Mouse (Mus musculus) cerebellum, postnatal 10 days (tissue): ENCODE measurements around the gene Chrm3.

Experiments
- DNase-seq, 2 experiments: peaks; one replicate each; pipeline ENCODE4 v3.0.0; 2021; ENCODE audit warnings: mixed read lengths in 2 of 2

Chrm3 gene

DNA sequence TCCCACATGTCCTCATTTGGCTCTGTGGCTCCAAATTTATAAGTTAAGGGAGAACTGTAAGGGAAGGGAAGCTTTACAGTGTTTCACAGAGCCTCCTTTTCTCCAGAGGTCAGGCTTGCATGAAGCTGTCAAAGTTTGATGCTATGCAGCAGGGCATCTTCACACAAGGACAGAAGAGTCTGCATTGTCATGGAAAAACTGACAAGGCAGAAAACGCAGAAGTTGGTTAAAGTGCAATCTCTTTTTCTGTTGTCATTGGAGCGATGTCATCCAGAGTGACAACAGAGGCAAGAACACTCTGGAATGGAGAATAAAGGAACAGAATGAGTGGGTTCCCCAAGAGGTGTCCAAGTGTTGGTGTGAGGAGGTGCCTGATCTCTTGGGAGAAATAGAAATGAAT lies 377.4 kb downstream of the Chrm3 start:
- no peak for DNase-seq

GRCm38 (mm10) chr13:9977699-9978098 lies 382.9 kb downstream of the Chrm3 start:
- no peak for DNase-seq

DNA sequence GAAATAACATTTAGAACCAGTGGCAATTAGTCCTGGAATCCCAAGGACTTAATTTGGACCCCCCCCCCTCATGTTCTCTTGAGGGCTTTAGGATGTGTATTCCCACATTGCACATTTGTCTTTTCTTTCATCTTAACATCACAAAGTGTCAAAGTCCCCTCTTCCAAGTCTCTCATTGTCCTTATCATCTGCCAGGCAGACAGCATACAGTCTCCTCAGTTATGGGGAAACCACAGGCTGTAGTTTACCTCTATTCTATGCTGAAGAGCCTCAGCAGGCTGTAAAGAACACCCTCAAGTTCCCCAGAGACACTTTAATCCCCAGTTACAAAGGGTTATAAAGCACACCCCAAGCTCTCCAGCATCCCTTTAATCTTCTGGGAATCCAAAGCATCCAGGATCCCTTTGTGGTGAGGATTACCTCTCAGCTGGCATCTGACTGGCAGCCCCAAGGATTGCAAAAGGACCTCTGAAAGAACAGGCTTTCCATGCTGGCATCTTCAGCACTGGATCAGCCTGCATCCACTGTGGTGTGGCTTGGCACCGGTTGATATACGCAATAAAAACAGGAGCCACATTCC lies 386.8 kb downstream of the Chrm3 start:
- DNase-seq: no peak

- DNase-seq: peak in 1 of 2 experiments; percentile 13
Observed at GRCm38 (mm10) chr13:9971845-9972244, 388.8 kb downstream of the Chrm3 start.

DNA sequence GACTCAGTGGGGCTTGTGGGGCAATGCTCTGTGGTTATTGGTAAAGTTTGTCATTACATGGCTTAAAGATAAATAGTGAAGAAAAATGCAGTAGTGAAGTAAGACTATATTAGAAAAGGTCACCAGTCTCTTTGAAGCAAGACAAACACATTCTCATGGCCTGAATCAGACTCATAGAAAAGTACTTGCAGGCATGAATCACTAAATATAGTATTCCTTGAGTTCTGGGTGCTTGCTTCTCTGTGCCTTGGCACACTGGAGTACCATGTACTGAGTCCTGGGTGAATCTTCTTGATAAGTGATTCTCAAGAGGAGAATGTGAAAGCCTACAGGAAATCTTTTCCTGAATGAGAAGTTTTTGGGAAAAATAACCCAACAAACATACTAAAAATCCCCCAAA lies 408.0 kb downstream of the Chrm3 start:
- DNase-seq: no peak

DNA sequence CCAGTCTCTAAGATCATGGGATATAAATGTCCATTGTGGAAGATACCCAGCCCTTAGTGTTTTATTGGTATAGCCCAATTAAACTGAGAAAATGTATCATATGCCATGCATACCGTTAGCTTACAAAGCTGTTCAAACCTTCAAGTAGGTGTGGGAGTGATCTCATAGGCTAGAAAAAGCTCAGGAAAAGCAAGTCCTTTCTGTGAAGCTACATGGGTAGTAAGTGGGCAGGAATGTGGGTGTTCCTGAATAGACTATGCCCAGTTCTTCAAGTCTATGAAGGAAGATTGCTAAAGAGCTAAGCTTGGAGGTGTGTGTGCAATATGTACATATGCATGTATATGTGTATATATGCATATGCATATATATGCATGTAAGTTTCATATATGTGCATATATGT lies 409.3 kb downstream of the Chrm3 start:
- no peak for DNase-seq

DNA sequence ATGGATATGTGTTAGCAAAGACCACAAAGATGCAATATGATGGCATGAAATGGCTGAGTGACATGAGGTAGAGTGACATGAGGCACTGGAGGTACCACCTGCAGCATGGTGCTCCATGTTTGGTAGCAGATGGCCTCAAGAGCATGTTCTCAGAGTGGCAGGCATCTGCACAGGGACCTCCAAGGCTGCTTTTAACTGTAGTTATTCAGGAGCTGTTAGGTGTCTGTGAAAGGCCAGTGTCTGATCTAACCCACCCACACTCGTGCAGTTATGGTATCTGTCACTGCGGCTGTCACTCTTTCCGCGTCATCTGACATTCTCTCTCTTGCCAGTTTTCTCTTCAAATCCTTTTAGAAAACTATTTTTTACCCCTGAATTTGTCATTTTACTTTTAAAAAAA lies 411.6 kb downstream of the Chrm3 start:
- no peak for DNase-seq

DNA sequence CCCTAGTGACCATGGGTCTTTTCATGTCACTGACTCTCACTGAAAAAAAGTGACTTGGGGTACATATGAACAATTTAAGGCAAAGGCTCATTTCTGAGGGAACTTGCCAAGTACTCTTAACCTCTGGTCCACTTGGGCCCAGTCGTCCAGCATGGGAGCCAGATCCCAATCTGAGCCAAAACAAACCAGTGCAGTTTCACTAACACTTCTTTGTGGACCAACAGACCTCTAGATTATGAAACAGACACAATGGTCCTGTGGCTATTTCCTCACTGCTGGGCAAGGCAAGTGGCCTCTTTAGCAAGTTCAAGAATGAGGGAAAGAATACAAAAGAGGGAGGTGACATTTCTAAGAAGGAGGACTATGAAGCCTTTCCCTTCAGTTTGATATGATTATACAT lies 420.5 kb downstream of the Chrm3 start:
- DNase-seq: no peak

DNA sequence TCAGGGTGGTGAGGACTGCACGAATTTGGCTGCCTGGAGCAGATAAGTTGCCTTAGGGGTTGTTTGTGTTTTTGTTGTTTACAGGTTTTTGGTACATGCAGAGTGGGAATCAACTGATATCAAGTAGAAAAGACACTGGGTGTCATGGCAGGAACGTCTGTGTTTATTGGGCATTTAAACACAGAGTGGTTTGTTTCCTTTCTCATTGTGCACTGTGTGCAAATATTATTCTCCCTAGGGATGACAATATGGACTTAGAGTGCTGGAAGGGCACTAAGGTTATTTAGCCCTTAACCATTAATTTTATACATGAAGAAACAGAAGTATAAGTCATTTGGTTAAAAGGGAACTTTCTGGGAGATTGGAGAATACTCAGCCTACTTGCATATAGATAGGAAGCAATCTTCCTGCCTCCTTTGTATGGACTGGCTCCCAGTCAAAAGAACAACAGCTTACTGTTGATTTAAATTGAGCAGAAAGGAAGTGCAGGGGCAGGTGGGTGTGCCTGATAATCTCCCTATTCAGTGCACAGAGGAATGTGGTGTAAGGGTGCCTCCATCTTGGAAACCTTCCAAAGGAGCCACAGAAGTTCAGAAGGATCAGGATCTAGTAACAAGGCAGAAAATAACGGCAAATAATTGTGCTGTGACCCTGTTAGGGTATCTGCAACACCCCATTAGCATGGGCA lies 421.7 kb downstream of the Chrm3 start:
- DNase-seq: no peak

DNA sequence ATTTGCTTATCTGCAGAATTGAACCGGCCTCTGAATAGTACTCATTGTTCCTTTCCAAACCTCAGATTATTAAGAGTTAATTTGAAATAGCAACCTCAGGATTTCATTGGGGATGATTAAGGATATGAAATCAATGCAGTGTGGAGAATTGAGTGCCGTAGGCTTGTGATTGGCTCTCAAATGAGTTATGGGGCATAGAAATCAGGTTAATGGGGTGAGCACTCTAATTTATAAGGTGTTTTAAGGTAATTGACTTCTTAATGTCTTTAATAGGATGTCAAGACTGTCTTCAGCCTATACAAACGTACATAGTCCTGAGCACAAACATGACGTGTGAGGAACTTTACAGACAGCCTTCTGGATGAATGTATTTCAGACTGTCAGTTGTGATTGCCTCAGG lies 427.9 kb downstream of the Chrm3 start:
- no peak for DNase-seq

DNA sequence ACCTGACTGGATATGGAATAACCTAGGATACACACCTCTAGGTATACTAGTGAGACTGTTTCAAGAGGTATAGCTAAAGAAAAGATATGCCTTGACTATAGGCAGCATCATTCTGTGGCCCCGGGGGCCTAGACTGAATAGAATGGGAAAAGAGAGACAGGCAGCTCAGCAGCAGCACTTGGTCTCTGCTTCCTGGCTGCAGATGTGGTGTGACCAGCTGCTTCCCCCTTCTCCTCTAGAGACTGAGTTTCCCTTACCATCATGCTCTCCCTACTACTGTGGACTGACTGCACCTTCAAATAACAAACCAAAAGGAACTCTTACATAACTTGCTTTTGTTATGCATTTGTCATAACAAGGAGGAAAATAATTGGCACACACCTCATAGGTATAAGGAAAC lies 430.0 kb downstream of the Chrm3 start:
- no peak for DNase-seq

GRCm38 (mm10) chr13:9929978-9930377 lies 430.7 kb downstream of the Chrm3 start:
- DNase-seq: peak; percentile 36 to 43

DNA sequence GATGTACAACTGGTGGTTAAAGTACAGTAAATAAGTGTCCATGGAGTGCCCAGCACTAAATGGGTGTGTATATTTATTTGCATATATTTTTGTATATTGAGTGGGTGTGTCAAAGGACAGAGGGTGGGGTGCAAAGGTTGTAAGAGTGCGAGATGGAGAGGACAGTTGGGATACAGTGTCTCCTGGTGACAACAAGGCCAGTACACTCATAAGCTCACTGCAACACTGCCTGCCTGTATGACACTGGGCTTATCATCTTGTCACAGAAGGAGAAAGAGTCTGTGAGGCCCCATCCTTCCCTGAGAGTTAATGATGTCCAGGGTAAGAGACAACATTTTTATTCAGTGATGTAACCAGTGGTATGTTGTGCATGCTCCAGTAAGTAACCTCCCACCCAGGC lies 439.5 kb downstream of the Chrm3 start:
- no peak for DNase-seq

- DNase-seq: no peak
Observed at GRCm38 (mm10) chr13:9912697-9913096, 447.9 kb downstream of the Chrm3 start.

DNA sequence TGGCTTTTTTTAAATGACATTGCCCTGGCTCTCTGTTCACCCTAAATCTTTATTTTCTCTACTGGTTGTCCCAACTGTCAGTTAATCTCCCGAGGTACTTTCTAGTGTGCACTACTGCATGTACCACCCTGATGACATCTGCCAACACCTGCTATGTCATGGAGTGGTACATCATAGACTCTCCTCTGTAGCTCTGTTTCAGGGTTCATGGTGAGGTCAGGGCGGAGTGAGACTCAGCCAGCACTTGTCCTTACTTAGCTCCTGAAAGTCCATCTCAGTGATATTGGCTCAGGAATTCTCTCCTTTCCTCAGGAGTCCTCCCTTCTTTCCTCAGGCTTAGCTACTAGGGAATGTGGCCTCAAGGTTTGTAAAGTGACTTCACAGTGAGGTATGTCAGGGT lies 451.9 kb downstream of the Chrm3 start:
- no peak for DNase-seq

GRCm38 (mm10) chr13:9907202-9907601 lies 453.4 kb downstream of the Chrm3 start:
- DNase-seq: no peak

DNA sequence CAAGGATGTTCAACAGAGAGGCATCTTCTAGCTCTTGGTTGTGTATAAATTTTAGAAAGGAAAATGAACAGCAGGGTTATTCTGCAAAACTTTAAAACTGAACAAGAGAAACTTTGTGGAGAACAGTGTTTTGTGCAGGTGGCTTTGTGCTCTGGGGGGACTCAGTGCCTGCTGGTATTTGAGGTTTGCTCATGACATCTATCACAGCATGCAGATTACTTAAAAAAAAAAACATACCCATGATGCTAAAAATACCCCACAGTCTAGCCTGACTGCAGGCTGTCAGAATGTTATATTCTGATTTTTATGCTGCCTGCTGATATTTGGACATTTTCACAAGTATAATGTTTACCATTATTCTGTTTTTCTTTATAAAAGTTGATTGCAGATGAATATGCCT lies 456.2 kb downstream of the Chrm3 start:
- DNase-seq: no peak

- no peak for DNase-seq
Observed at GRCm38 (mm10) chr13:9900653-9901385, 459.8 kb downstream of the Chrm3 start.

- DNase-seq: no peak
Observed at GRCm38 (mm10) chr13:9898664-9899369, 461.8 kb downstream of the Chrm3 start.

GRCm38 (mm10) chr13:9897231-9897630 lies 463.4 kb downstream of the Chrm3 start:
- DNase-seq: no peak

DNA sequence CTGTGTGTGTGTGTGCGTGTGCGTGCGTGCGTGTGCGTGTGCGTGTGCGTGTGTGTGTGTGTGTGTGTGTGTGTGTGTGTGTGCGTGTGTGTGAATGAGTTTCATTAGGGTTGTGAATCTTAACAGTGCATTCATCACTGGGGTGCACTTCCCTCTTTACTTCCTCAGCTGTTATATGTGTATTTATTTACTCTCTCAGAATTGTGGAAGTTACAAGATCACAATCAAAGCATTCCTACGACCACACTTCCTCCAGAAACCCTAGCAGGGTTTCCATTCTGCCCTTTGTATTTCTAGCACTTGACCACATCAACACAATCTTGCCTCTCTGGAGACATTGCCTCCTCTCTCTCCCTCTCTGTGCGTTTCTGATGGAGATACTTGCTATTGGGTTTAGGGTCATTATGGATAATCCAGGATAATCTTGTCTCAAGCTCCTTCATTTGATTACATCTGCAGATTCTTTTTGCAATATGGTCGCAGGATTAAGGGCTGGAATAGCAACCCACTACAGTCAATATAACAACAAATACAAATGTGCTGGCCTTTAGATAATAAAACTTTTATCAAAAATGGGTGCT lies 465.5 kb downstream of the Chrm3 start:
- no peak for DNase-seq

DNA sequence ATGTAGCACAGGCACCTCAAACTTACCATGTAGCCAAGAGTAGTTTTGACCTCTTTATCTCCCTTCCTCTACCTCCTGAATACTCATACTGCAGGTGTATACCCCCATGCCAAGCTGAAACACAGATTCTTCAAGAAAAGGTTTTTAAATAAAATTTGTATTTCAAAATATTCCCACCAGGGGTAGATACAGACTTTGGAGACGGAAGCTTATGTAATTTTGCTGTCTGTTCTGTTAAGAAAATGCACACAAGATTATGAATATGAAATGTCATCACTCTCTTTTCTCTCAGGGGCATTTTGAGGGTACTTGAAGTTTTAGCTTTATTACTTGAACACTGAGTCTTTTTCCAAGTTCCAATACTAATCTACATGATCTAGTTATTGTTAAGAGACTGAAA lies 469.6 kb downstream of the Chrm3 start:
- DNase-seq: no peak

DNA sequence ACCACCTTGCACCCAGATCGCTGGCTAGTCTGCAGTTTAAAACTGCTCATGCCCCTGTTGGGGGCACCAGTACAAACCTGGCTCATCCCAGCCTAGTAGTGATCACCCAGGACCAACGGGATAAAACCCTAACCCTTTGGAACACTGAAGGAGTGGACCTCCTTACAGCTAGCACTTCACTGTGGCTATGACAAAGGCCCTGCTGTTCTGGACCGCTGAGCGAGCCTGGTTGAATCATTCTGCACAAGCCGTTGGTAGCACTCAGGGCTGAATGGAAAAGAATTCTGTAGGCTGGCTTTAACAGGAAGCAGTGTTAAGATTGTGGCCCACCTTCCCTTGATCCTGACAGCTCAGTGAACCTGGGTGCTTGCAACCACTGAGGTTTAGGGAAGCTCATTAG lies 470.2 kb downstream of the Chrm3 start:
- no peak for DNase-seq
